Mouse (Mus musculus): ENCODE data around the gene Itga4. TPM values are rescaled to one million over a fixed set of nuclear protein-coding genes. Genes with fewer than 3 reads are reported as not detected.

Gene Itga4
- polyA plus RNA-seq, 1 experiment from 2014 or later = 2.7 TPM

DNA sequence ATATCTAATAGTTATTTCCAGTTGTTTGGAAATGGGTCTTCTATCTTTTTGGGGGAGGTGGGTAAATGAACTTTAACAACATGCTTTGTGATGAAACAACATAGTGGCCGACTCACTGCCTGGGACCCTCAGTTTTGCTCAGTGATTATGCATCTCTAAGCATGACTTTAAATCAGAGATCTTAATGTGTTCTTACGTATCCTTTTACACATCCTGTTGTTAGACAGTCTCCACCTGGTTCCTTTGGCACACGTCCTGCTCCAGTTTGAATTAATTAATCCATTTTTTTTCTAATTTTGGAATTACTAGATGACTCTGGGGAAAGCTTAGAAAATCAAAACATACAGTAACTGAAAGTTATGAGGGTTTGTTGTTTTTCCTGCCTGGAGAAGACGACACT lies 57.3 kb downstream of the Itga4 start:
- H3K4me2 ChIP-seq = no peak overlapping the region
- H3K9me3 ChIP-seq (replicated peaks) = no peaks in the 10 kb centered on the region
- no peaks in the 10 kb centered on the region for H3K27me3 ChIP-seq
- no peak overlapping the region for H3K27ac ChIP-seq
- H3K36me3 ChIP-seq = no peaks in the 10 kb centered on the region
- no peaks in the 10 kb centered on the region for H3K4me1 ChIP-seq (replicated peaks)
- no peak overlapping the region for H3K4me3 ChIP-seq
- no peak for ATAC-seq (replicated peaks; ENCODE audit: insufficient number of reproducible peaks, insufficient read depth, low FRiP score, low read depth)
- H3K9ac ChIP-seq = no peak overlapping the region
- 67% methylated on average over 4 of the region's 4 CpGs for WGBS

GRCm38 (mm10) chr2:79315108-79315507 lies 59.9 kb downstream of the Itga4 start:
- Histone ChIP-seq H3K9ac (no peak overlapping the region), H3K9me3 (replicated peaks) (no peaks in the 10 kb centered on the region), H3K27ac (no peak overlapping the region), H3K4me1 (replicated peaks) (no peaks in the 10 kb centered on the region), H3K4me2 (no peak overlapping the region), H3K27me3 (no peaks in the 10 kb centered on the region), H3K4me3 (no peak overlapping the region), H3K36me3 (no peaks in the 10 kb centered on the region)
- no peak for ATAC-seq (replicated peaks; ENCODE audit: insufficient number of reproducible peaks, insufficient read depth, low FRiP score, low read depth)
- WGBS = 85% methylated on average over 4 of the region's 4 CpGs

GRCm38 (mm10) chr2:79316182-79316880 lies 61.1 kb downstream of the Itga4 start:
- no peak for ATAC-seq (replicated peaks; ENCODE audit: insufficient number of reproducible peaks, insufficient read depth, low FRiP score, low read depth)
- Histone ChIP-seq H3K4me1 (replicated peaks) (no peaks in the 10 kb centered on the region), H3K27me3 (no peaks in the 10 kb centered on the region), H3K4me3 (no peak overlapping the region), H3K9ac (no peak overlapping the region), H3K9me3 (replicated peaks) (no peaks in the 10 kb centered on the region), H3K4me2 (no peak overlapping the region), H3K27ac (no peak overlapping the region), H3K36me3 (no peaks in the 10 kb centered on the region)
- 85% methylated on average over 9 of the region's 9 CpGs for WGBS

DNA sequence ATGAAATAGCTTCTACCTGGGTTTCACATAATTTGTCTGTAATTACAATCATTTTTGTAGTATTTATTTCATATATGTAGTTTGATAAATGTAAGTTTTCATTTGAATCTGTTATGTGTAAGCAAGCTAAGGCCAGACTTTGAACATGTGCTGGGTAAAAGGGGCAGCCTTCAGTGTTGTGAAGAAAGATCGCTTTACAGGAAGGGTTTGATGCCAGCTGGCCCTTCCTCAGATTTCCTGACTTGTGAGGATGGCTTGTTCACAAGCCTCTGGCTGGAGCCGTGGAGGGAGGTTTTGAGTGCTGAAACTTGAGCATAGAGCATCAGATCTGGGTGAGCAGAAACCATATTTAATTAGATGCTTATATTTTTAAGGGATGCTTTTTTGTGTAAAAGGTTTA lies 72.9 kb downstream of the Itga4 start:
- Histone ChIP-seq H3K9me3 (replicated peaks) (no peaks in the 10 kb centered on the region), H3K4me3 (no peak overlapping the region), H3K27ac (no peak overlapping the region), H3K4me2 (no peak overlapping the region), H3K9ac (no peak overlapping the region), H3K4me1 (replicated peaks) (no peaks in the 10 kb centered on the region), H3K36me3 (no peaks in the 10 kb centered on the region), H3K27me3 (no peaks in the 10 kb centered on the region)
- ATAC-seq (replicated peaks; ENCODE audit: insufficient number of reproducible peaks, insufficient read depth, low FRiP score, low read depth) = no peak
- 49% methylated on average over 2 of the region's 2 CpGs for WGBS

DNA sequence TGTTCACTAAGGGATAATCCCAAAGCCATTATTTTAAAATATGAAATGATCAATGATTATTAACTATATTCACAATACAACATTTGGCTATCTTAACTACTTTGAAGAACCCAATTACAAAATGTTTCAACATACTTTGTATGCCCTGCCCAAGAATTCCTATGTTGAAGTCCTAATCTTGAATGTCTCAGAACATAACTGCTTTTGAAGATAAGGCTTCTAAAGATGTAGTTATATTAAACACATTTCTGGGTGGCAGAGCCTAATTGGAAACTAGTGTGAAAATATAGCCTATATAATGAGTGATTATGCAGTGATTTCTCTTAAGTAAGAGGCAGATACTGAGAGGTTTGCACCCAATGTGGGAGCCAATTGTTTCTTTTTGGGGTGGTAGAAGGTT lies 79.4 kb downstream of the Itga4 start:
- Histone ChIP-seq H3K27me3 (no peaks in the 10 kb centered on the region), H3K9ac (no peak overlapping the region), H3K4me1 (replicated peaks) (no peaks in the 10 kb centered on the region), H3K4me3 (no peak overlapping the region), H3K9me3 (replicated peaks) (no peaks in the 10 kb centered on the region), H3K36me3 (no peaks in the 10 kb centered on the region), H3K4me2 (no peak overlapping the region), H3K27ac (no peak overlapping the region)
- no peak for ATAC-seq (replicated peaks; ENCODE audit: insufficient number of reproducible peaks, insufficient read depth, low FRiP score, low read depth)

- H3K27ac ChIP-seq = no peak overlapping the region
- no peaks in the 10 kb centered on the region for H3K36me3 ChIP-seq
- no peak overlapping the region for H3K4me2 ChIP-seq
- no peaks in the 10 kb centered on the region for H3K27me3 ChIP-seq
- no peak for ATAC-seq (replicated peaks; ENCODE audit: insufficient number of reproducible peaks, insufficient read depth, low FRiP score, low read depth)
- WGBS = 50% methylated on average over 1 of the region's 1 CpGs
- H3K9ac ChIP-seq = no peak overlapping the region
- H3K4me3 ChIP-seq = no peak overlapping the region
- no peaks in the 10 kb centered on the region for H3K9me3 ChIP-seq (replicated peaks)
- no peaks in the 10 kb centered on the region for H3K4me1 ChIP-seq (replicated peaks)
Observed at GRCm38 (mm10) chr2:79336141-79336540, 80.9 kb downstream of the Itga4 start.

DNA sequence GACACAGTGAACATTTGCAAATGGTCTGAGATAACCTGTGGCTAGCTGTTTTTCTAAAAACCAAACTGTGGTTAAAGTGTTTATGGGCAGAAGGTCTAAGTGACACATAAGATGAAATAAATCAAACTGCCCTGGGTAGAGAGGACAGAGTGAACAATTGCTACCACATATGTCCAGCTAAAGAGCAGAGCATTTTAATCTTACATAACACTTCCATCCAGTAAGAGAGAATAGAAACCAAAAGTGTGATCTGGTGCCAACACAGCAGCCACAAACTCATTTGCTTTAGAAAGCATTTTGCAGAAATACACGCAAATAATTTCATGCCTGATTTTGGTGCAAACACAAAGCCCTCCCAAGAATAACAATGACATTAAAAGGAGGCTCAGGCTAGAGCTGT lies 83.8 kb downstream of the Itga4 start:
- Histone ChIP-seq H3K4me3 (no peak overlapping the region), H3K27ac (no peak overlapping the region), H3K4me1 (replicated peaks) (no peaks in the 10 kb centered on the region), H3K9ac (no peak overlapping the region), H3K4me2 (no peak overlapping the region), H3K9me3 (replicated peaks) (no peaks in the 10 kb centered on the region), H3K27me3 (no peaks in the 10 kb centered on the region), H3K36me3 (no peaks in the 10 kb centered on the region)
- WGBS = 62% methylated on average over 1 of the region's 1 CpGs
- ATAC-seq (replicated peaks; ENCODE audit: insufficient number of reproducible peaks, insufficient read depth, low FRiP score, low read depth) = no peak

- Histone ChIP-seq H3K9me3 (replicated peaks) (no peaks in the 10 kb centered on the region), H3K4me2 (no peak overlapping the region), H3K4me3 (no peak overlapping the region), H3K9ac (no peak overlapping the region), H3K36me3 (no peaks in the 10 kb centered on the region), H3K4me1 (replicated peaks) (no peaks in the 10 kb centered on the region), H3K27me3 (no peaks in the 10 kb centered on the region), H3K27ac (no peak overlapping the region)
- 82% methylated on average over 8 of the region's 8 CpGs for WGBS
- ATAC-seq (replicated peaks; ENCODE audit: insufficient number of reproducible peaks, insufficient read depth, low FRiP score, low read depth) = no peak
Observed at GRCm38 (mm10) chr2:79343115-79343514, 87.9 kb downstream of the Itga4 start.

DNA sequence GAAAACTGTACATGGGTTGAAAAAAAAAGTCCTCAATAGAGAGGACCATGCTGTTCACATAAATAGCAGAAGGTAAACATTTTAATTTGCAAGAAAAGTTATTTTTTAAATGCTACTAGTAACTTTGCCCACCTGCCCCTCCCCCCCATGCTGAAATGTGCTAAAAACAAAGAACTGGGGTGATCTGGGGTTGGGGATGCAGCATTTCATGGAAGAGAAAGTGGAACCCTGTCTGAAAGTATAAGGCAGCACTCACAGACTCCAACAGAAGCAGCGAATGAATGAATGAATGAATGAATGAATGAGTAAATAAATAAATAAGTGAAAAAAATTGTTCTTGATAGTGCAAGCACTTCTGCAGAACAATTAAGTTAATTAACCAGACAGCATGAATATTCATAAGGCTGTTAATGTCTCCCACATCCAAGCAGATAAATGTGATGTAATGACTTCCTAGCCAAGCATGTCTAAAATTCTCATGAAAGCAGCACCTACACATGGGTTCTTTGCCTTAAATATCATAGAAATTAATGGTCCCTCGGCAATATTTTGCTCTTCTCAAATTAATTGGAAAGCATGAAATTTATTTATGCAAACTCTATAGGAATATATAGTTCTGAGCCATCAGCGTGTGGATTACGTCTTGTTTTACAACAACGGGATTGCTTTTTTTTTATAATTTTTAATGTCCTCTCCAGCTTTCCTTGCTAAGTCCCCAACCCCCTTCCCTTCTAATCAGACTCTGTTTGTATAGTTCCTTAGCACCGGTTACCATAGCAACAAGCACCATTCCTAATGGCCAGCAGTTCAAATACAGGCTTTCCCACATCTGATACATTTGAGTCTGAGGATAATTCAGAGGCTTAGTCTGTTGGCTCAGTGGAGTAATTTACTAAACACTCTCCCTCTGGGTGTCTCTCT lies 96.2 kb downstream of the Itga4 start:
- Histone ChIP-seq H3K4me1 (replicated peaks) (no peaks in the 10 kb centered on the region), H3K36me3 (no peaks in the 10 kb centered on the region), H3K9me3 (replicated peaks) (no peaks in the 10 kb centered on the region), H3K4me2 (no peak overlapping the region), H3K9ac (no peak overlapping the region), H3K27me3 (no peaks in the 10 kb centered on the region), H3K27ac (no peak overlapping the region), H3K4me3 (no peak overlapping the region)
- ATAC-seq (replicated peaks; ENCODE audit: insufficient number of reproducible peaks, insufficient read depth, low FRiP score, low read depth) = no peak
- WGBS = 82% methylated on average over 6 of the region's 6 CpGs

- ATAC-seq (replicated peaks; ENCODE audit: insufficient number of reproducible peaks, insufficient read depth, low FRiP score, low read depth) = no peak
- 80% methylated on average over 4 of the region's 4 CpGs for WGBS
- Histone ChIP-seq H3K9ac (no peak overlapping the region), H3K4me2 (no peak overlapping the region), H3K27me3 (no peaks in the 10 kb centered on the region), H3K27ac (no peak overlapping the region), H3K4me1 (replicated peaks) (no peaks in the 10 kb centered on the region), H3K4me3 (no peak overlapping the region), H3K36me3 (no peaks in the 10 kb centered on the region), H3K9me3 (replicated peaks) (no peaks in the 10 kb centered on the region)
Observed at GRCm38 (mm10) chr2:79352100-79352802, 97.0 kb downstream of the Itga4 start.

DNA sequence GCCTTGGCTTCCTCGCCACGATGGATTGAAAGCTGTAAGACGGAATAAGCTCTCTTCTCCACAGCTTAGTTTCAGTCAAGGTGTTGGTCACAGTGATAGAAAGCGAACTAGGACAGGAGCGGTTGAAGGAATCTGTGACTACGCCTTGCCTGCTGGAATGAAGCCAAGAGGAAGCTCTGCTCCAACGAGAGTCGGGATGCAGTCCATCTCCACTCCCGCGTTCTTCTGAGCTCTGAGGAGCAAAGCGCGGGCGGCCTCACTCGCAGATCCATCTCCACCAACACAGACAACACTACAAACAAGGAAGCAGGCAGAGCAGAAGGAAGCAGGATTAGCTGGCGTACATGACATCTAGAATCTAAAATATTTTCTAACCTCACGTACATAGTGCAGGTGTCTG lies 99.5 kb downstream of the Itga4 start:
- H3K36me3 ChIP-seq = no peaks in the 10 kb centered on the region
- H3K27me3 ChIP-seq = no peaks in the 10 kb centered on the region
- no peaks in the 10 kb centered on the region for H3K4me1 ChIP-seq (replicated peaks)
- no peaks in the 10 kb centered on the region for H3K9me3 ChIP-seq (replicated peaks)
- no peak for ATAC-seq (replicated peaks; ENCODE audit: insufficient number of reproducible peaks, insufficient read depth, low FRiP score, low read depth)
- no peak overlapping the region for H3K4me2 ChIP-seq
- no peak overlapping the region for H3K9ac ChIP-seq
- H3K27ac ChIP-seq = no peak overlapping the region
- WGBS = 87% methylated on average over 16 of the region's 16 CpGs
- H3K4me3 ChIP-seq = no peak overlapping the region

Measured in heart, embryonic 15.5 days (tissue).